Mouse (Mus musculus) ovary, postnatal 14 days (tissue): Measurements from ENCODE around the gene Polr1e.
"Not testable (repeated sequence)": the region's sequence is repeated elsewhere in the genome, so short reads cannot be mapped to it uniquely, and the experiment has no call there.

Experiments used
- DNase-seq: peaks from one replicate; pipeline ENCODE4 v3.0.0; 2022; ENCODE audit warnings: low spot score

Gene Polr1e

DNA sequence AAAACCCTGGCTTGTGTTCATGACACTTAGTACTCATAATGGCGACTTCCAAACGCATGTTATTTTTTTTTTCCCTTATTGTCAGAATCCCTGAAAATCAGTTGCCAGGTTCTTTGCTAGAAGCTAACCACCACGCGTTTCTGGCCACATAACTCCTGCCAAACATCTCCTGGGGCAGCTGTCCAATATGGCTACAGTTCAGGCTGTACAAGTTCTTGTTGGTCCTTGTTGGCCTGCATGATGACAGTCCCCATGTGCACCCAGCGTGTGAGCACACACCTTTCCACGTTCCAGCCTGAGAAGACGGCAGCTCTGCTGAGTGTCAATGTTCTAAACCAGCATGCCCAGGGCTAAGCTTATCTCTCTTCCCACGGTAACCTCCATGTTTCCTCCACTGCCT is 37.1 kb downstream of the Polr1e start:
- no peak for DNase-seq

DNA sequence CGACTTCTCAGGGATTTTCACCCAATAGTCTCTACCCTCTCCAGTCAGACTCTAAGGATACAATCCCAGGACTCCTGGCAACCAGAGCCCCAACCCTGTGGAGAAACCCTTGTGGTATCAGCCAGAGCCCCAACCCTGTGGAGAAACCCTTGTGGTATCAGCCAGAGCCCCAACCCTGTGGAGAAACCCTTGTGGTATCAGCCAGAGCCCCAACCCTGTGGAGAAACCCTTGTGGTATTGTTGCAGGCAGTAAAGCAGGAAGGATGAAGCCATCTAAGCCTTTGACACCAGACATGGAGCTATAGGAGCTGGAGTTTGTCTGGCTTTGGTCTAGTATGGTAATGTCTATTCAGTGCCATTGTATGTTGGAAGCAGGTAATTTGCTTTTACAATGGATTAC is 45.5 kb downstream of the Polr1e start:
- DNase-seq, result not testable (repeated sequence)

DNA sequence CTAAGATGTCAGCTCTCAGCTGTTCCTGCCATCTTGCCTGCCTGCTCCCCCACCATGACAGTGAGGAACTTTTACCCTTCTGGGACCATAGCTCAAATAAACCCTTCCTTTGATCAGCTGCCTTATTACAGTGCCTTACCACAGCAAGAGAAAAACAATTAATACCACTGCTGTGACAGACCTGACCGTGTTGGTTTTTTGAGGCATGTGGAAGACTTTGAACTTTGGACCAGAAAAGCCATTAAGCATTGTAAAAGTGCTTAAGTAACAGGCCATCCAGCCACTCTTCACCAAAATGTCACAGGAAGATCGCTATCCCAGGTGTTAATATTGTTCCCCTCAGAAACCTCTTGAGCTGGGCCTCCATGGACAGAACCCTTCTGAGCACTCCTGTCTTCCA is 46.2 kb downstream of the Polr1e start:
- no peak for DNase-seq

DNA sequence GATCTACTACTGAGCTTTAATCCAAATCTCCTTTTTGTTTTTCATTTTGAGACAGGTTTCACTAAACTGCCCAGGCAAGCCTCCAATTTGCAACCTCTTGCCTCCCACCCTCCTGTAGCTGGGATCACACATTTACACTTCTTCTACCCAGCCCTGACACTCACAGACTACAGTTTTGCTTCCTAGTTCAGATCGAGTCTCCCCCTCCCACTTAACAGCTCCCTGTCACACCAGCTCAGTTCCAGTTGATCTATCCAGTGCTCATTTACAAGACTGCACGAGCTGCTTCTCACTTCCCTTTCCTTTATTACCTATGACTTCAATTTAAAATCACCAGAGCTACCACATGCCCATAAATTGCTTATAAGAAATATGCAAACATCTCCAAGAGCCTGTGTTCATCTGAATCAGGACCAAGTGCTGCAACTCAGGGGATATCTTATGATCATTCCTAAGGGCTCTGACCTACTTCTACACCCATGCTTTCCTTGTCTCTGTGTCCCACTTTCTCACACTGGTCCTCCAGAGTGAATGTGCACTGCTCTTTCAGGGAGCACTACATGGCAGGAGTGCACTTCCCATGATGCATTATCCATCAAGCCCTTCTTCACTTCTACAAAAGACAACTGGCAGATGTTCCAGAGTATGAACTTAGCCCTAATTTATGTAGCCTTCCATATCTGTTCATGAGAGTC is 47.8 kb downstream of the Polr1e start:
- no peak for DNase-seq

DNA sequence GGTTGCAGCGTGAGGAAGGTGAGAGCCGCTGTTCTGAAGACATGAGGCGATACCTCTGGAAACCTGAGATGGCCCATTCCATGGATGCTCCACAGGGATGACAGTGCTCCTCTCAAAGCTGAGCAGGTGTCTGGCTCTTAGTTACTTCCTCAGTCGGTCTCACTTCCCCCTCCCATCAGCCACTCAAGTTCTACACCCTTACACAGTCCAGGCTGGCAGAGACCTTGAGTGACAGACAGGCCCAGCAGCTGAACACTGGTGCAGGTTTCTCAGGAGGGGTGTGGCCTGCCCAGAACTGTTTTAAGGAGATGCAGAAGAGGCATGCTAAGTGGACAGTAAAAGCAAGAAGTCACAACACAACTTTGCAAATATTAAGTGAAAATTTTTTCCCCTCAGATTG is 49.4 kb downstream of the Polr1e start:
- DNase-seq, result no peak

DNA sequence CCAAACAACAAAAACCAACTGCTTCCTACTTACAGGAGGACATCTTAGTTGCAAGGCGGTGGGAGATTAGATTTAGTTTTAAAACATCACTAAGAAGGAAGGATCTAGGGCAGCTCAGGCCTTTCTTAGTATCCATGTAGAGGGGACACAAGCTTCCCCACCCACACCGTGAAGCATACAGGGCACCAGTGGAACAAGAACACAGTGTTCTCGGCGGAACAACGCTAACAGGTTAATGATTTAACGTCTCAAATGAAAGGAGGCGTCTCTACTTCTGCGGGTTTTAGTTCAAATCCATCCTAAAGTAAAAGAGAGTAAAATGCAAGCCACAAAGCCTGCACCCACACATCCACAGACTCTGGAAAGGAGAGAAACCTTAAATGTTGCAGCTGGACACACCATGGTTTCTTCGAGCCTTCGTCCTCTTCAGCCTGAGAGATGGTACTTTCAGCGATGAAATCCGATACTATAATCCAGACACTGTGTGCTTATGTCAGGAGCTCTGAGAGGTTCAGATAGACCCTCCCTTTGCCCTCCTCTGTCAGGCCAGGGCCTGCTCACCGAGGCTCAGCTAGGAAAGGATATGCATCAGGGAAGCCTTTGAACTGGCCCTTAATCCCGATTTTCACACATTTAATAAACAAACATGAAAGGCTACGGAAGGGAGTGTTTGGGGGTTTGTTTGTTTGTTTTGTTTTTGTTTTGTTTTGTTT is 54.0 kb downstream of the Polr1e start:
- no peak for DNase-seq

DNA sequence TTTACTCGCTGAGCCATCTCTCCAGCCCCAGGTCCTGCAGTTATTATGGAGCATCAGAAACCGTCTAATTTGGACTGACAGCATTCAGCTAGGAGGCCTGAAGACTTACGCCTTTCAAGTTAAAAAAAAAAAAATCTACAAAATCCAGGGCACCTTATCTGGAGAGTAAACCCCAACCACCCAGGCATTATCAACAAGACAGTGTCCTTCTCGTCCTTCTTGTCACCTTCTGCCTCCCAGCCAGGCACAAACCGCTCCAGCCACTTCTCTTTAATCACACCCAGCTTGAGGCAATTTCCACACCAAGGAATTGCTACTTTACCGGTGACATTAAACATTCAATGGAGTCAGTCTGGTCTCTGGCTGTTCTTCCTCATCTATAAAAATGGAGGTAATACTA is 55.2 kb downstream of the Polr1e start:
- DNase-seq, result no peak

DNA sequence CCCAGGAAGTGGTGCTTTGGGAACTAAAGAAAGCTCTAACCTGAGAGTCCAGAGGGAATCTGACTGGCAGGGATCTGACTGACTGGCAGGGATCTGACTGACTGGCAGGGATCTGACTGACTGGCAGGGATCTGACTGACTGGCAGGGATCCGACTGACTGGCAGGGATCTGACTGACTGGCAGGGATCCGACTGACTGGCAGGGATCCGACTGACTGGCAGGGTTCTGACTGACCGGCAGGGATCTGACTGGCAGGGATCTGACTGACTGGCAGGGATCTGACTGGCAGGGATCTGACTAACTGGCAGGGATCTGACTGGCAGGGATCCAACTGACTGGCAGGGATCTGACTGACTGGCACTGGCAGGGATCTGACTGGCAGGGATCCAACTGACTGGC is 62.7 kb downstream of the Polr1e start:
- not testable (repeated sequence) for DNase-seq

DNA sequence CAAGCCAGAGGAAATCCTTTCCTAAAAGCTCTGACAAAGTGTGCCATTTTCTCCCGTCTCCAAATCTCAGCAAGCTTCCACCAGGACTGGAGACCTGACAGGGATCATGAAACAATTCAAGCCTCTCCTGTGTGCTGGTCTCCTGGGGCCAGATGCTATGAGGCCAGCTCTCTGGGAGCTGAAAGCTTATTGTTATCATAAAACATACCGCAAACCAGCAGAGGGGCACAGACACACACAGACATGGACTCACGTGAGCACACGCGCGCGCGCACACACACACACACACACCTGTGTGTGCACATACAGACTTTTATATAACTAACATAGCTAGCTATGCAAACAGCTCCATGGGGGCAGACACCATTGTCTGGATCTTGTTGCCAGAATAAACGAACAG is 64.6 kb downstream of the Polr1e start:
- no peak for DNase-seq

DNA sequence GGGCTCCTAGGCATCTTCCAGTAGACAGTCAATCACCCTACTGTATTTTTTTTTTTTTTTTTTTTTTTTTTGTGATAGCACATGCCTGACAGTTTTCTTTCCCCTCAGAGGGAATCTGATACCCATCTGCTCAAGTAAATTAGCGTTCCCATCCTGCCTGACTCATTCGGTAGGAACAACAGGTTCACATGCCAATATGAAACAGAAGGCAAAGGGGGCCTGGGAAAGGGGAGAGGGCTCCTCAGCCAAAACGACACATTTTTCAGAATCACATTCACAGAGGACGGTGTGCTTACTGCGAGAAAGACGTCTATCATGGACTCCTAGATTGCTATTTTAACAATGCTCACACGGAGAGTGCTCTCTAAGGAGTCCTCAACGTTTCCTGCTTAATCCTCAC is 65.1 kb downstream of the Polr1e start:
- DNase-seq, result no peak

DNA sequence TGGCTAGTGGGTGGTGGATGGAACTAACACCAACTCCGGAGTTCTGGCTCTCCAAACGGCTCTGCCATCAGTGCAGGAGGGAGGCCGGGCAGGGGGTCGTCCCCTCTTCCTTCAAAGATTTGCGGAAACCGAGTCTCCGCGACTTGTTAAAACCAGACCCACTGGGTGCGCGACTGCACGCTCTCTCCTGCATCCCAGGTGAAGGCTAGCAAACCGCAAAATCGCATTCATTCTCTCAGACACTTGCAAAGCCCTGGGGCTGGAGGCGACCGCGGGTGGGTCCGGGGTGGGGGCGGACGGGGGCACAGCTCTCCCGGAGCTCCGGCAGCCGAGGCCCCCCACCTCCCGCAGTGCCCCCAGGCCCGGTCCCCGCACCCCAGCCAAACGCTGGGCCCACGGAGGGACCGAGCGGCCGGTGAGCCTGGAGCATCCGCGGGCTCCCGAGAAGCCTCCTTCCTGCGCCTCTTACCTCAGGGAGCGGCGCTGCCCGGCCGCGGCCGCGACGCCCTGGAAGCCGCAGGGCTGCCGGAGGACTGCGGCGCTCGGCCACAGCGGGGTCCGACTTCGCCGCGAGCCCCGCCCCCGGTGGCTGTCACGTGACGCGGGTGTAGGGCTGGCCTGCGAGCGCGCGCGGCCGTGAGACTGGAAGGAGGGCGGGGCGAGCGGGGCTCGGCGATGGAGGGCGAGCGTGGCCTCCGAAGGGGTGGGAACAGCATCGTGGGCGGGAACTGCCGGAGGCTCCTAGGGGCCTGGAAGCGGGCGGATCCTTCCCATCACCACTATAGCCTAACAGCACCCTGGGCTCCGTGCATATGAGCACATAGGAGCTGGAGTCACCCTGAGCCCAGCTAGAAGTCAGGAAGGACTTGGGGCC is 65.9 kb downstream of the Polr1e start, which contains the start of gene Fbxo10:
Fbxo10 (minus strand) TSS at position 584 of the 874 bp plus-strand sequence.
- DNase-seq, result peak; percentile 87

DNA sequence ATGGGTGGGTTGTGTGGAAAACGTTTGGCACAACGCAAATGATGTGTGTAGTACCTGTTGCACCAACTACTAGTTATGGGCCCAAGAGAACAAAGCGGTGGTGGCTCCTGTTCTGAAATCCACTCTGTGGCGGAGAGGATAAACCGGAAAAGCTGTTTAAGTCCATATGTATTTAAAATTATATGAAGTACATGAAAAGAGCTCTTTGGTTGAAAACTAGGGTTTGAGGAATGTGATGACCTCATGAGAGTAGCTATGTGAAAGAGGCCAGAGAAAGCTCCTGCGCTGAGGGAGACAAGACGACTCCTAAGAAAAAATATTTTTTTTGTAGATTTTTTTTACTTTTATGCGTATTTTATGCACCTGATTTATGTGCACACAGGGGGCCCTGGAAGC is 66.5 kb downstream of the Polr1e start:
- no peak for DNase-seq
